Mouse (Mus musculus) stomach, postnatal 0 days (tissue): ENCODE data around the gene Ces1e.

ENCODE experiments used
- CTCF ChIP-seq: IDR thresholded peaks from 2 replicates; pipeline ENCODE4 v1.5.1; 2016; ENCODE audit warnings: antibody characterized with exemption, low read depth, mild to moderate bottlenecking, moderate library complexity
- EP300 ChIP-seq: optimal IDR thresholded peaks from 2 replicates; pipeline ENCODE3; 2016; ENCODE audit warnings: antibody characterized with exemption

GRCm38 (mm10) chr8:93234068-93234467 lies 4.6 kb upstream of the Ces1e start:
- TF ChIP-seq CTCF (no peak), EP300 (no peak)
